ENCODE assay signal across 16 mouse cellular contexts in the genomic region with DNA sequence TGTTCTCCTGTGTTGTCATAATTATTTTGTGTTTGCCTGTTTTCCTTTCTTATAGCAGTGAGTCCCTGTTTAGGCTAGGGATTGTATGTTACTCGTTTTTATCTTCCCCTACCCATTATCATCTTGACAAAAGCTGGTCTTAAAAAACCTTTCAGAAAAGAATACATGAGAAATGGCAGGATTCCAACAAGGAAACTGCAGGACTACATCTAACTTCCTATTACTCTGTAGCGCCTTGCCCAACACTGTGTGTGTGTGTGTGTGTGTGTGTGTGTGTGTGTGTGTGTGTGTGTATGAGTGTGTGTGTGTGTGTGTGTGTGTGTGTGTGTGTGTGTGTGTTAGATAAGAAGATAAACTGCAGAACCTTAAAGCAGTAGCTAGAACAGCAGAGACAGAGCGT. TPM values are rescaled to one million over a fixed set of nuclear protein-coding genes. Genes with fewer than 3 reads are reported as not detected.
DNase-seq lines count a peak whose midpoint lies in the region; ATAC-seq and TF ChIP-seq lines count a peak whose summit lies in the region.
"Had no signal": no experiment of that assay in that cellular context is flagged by ENCODE, and none has a peak within 500 bp of the region (broad histone marks: within the 10 kb centered on the region; RNA-seq: fewer than 3 reads in every experiment).

No protein-coding gene starts in this region.

- H3K4me3 ChIP-seq in heart, embryonic 15.5 days, result no peak overlapping the region
- no peak overlapping the region for H3K4me3 ChIP-seq in heart, embryonic 10.5 days
- H3K4me3 ChIP-seq in kidney, embryonic 16.5 days (ENCODE audit: low read length), result no peak overlapping the region
- no peak overlapping the region for H3K4me3 ChIP-seq in intestine, postnatal 0 days (ENCODE audit: low read depth, low read length)
- H3K4me3 ChIP-seq: embryonic facial prominence, embryonic 15.5 days; layer of hippocampus, adult 2 months had no signal

- no peaks in the 10 kb centered on the region for H3K36me3 ChIP-seq in heart, embryonic 15.5 days
- no peaks in the 10 kb centered on the region for H3K36me3 ChIP-seq in heart, embryonic 10.5 days
- no peaks in the 10 kb centered on the region for H3K36me3 ChIP-seq in kidney, embryonic 16.5 days (ENCODE audit: insufficient read depth, low read length)
- H3K36me3 ChIP-seq in intestine, postnatal 0 days (ENCODE audit: control insufficient read depth, insufficient read depth), result no peaks in the 10 kb centered on the region
- H3K36me3 ChIP-seq: embryonic facial prominence, embryonic 15.5 days had no signal

- no peak overlapping the region for H3K4me2 ChIP-seq in heart, embryonic 15.5 days
- no peak overlapping the region for H3K4me2 ChIP-seq in kidney, embryonic 16.5 days (replicated peaks; ENCODE audit: low read depth, low read length)
- H3K4me2 ChIP-seq in intestine, postnatal 0 days (replicated peaks; ENCODE audit: low read depth), result no peak overlapping the region
- H3K4me2 ChIP-seq: embryonic facial prominence, embryonic 15.5 days had no signal

- H3K9me3 ChIP-seq in heart, embryonic 15.5 days (replicated peaks), result no peaks in the 10 kb centered on the region
- H3K9me3 ChIP-seq in heart, embryonic 10.5 days, result no peaks in the 10 kb centered on the region
- no peaks in the 10 kb centered on the region for H3K9me3 ChIP-seq in kidney, embryonic 16.5 days (ENCODE audit: low read length)
- no peaks in the 10 kb centered on the region for H3K9me3 ChIP-seq in intestine, postnatal 0 days (ENCODE audit: control insufficient read depth)
- H3K9me3 ChIP-seq: embryonic facial prominence, embryonic 15.5 days had no signal

- DNase-seq in heart, embryonic 10.5 days (ENCODE audit: low spot score), result no peak
- DNase-seq in kidney, postnatal 4 days, result peak; percentile 25 to 30
- DNase-seq in c-Kit-positive CD71-positive TER-119-negative erythroid progenitor cells, embryonic 14.5 days (ENCODE audit: low read depth), result peak; percentile 1
- peak; percentile 22 to 42 for DNase-seq in lung, postnatal 4 days
- DNase-seq: gastrocnemius, postnatal 25 days; right cerebral cortex, postnatal 14 days; thymus, adult 18-20 months had no signal

- no peak overlapping the region for H3K9ac ChIP-seq in heart, embryonic 15.5 days
- no peak overlapping the region for H3K9ac ChIP-seq in kidney, embryonic 16.5 days (replicated peaks; ENCODE audit: low read length)
- H3K9ac ChIP-seq in intestine, postnatal 0 days (ENCODE audit: low read depth, low read length), result no peak overlapping the region
- H3K9ac ChIP-seq: embryonic facial prominence, embryonic 15.5 days had no signal

- WGBS in heart, embryonic 15.5 days, result 37% methylated on average over 3 of the region's 3 CpGs
- 53% methylated on average over 3 of the region's 3 CpGs for WGBS in heart, embryonic 10.5 days
- 42% methylated on average over 3 of the region's 3 CpGs for WGBS in kidney, embryonic 16.5 days
- whole genome bisulfite sequencing in intestine, postnatal 0 days, result 36% methylated on average over 3 of the region's 3 CpGs

- peaks cover 18% of the 10 kb centered on the region for H3K4me1 ChIP-seq in heart, embryonic 15.5 days (replicated peaks)
- H3K4me1 ChIP-seq in heart, embryonic 10.5 days, result peaks cover 7% of the 10 kb centered on the region; the same call in 1 of the 2 replicates
- H3K4me1 ChIP-seq in kidney, embryonic 16.5 days (ENCODE audit: insufficient read depth, low read length), result no peaks in the 10 kb centered on the region
- no peaks in the 10 kb centered on the region for H3K4me1 ChIP-seq in intestine, postnatal 0 days (replicated peaks; ENCODE audit: control insufficient read depth, insufficient read depth, low read length)
- H3K4me1 ChIP-seq: embryonic facial prominence, embryonic 15.5 days had no signal

- H3K27me3 ChIP-seq in heart, embryonic 15.5 days, result no peaks in the 10 kb centered on the region
- no peaks in the 10 kb centered on the region for H3K27me3 ChIP-seq in heart, embryonic 10.5 days (ENCODE audit: insufficient read depth, poor library complexity, severe bottlenecking)
- H3K27me3 ChIP-seq in kidney, embryonic 16.5 days (ENCODE audit: insufficient read depth, low read length), result no peaks in the 10 kb centered on the region
- H3K27me3 ChIP-seq in intestine, postnatal 0 days (replicated peaks; ENCODE audit: control insufficient read depth, insufficient read depth, low read length), result no peaks in the 10 kb centered on the region
- H3K27me3 ChIP-seq: embryonic facial prominence, embryonic 15.5 days had no signal

- ATAC-seq in heart, embryonic 15.5 days (replicated peaks; ENCODE audit: insufficient number of reproducible peaks, insufficient read depth, low FRiP score, low read depth), result no peak
- no peak for ATAC-seq in kidney, embryonic 16.5 days (ENCODE audit: low FRiP score, low TSS enrichment)
- no peak for ATAC-seq in intestine, postnatal 0 days

- TF ChIP-seq CTCF in intestine, postnatal 0 days (IDR thresholded peaks at IDR 0.05; ENCODE audit: low read depth), result no peak

- peak overlapping the region; percentile 42; the same call in 1 of the 2 replicates for H3K27ac ChIP-seq in heart, embryonic 15.5 days
- H3K27ac ChIP-seq in heart, embryonic 10.5 days, result no peak overlapping the region
- no peak overlapping the region for H3K27ac ChIP-seq in kidney, embryonic 16.5 days (ENCODE audit: low read length)
- H3K27ac ChIP-seq in intestine, postnatal 0 days (ENCODE audit: low read depth, low read length), result no peak overlapping the region
- H3K27ac ChIP-seq: embryonic facial prominence, embryonic 15.5 days; layer of hippocampus, adult 2 months; macrophage had no signal

RNA-seq across cellular contexts. Expression of a gene that starts 1.2 kb away (rescaled TPM):
- polyA plus RNA-seq in heart, embryonic 15.5 days (2015; fragmentation: Nextera tagmentation; extraction: Ambion mirVana), result not detected in 2 replicates
- polyA plus RNA-seq in heart, embryonic 10.5 days (2016; fragmentation: Nextera tagmentation; extraction: Ambion mirVana), result not detected in 2 replicates
- polyA plus RNA-seq in kidney, embryonic 16.5 days (2015; fragmentation: Nextera tagmentation; extraction: Ambion mirVana), result not detected in 2 replicates
- polyA plus RNA-seq in intestine, postnatal 0 days (2015; fragmentation: Nextera tagmentation; extraction: Ambion mirVana), result not detected in 2 replicates
- polyA plus RNA-seq: heart, embryonic 16.5 days; intestine, embryonic 14.5 days; liver, adult 2 months; macrophage had no signal
